Mouse (Mus musculus) spleen, adult 18-20 months (tissue): Measurements from ENCODE around the gene Phox2a.

Experiments
- DNase-seq, 2 experiments: peaks; one replicate each; pipeline ENCODE4 v3.0.0; 2022; ENCODE audit warnings: mixed read lengths in 2 of 2

Gene Phox2a

GRCm38 (mm10) chr7:101837606-101838471 is 19.7 kb downstream of the Phox2a start, which contains the start of gene Inppl1:
Inppl1 (minus strand) TSS chr7:101838229.
- peak; percentile 33 to 60 for DNase-seq

GRCm38 (mm10) chr7:101844186-101844585 is 26.1 kb downstream of the Phox2a start:
- no peak for DNase-seq

DNA sequence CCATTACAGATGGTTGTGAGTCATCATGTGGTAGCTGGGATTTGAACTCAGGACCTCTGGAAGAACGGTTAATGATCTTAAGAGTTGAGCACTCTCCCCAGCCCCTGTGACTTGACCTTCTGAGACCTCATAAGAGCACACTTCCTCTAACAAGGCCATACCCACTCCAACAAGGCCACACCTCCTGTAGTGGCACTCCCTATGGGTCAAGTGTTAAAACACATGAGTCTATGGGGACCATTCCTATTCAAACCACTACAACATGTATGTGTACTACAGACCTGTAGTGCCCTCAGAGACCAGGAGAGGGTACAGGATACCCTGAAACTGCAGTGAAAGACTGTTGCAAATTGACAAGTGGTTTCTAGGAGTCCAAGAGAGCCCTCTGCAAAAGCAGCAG is 29.8 kb downstream of the Phox2a start:
- no peak for DNase-seq

- no peak for DNase-seq
Measured at GRCm38 (mm10) chr7:101851689-101852088, 33.6 kb downstream of the Phox2a start.

DNA sequence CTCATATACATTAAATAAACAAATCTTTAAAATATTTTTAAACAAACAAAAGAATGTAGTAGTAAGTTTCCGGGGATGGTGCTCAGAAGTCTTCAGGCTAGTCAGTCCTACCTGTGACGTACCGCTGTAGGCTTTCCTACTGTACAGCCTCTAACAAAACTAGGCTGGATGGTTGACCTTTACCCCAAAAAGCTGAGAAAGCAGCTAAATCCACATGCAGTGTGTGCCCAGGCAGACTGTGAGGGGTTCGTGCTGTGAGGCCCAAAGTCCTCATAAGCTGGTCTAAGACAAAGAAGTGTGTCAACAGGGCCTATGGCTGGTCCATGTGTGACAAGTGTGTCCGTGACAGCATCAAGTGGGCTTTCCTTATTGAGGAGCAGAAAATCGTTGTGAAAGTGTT is 34.7 kb downstream of the Phox2a start:
- no peak for DNase-seq

GRCm38 (mm10) chr7:101853816-101854215 is 35.7 kb downstream of the Phox2a start:
- no peak for DNase-seq

DNA sequence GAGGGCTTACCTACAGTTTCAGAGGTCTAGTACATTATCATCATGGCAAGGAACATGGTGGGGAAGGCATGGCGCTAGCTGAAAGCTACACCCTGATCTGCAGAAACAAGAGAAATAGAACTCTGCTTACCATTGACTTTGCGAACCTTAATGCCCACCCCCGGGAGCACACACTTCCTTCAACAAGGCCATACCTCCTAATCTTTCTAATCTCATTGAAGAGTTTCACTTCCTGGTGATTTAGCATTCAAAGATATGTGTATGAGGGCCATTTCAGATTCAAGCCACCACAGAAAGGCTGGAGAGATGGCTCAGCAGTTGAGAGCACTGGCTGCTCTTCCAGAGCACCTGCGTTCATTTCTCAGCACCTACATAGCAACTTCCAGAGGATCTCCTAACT is 39.0 kb downstream of the Phox2a start, which contains the start of gene Folr2:
Gene Folr2 (minus strand): TSS at position 101 of the 400 bp plus-strand sequence.
- no peak for DNase-seq

GRCm38 (mm10) chr7:101858362-101858761 is 40.2 kb downstream of the Phox2a start:
- DNase-seq, result peak; percentile 11 to 15

- DNase-seq, result no peak
Measured at GRCm38 (mm10) chr7:101860978-101861377, 42.9 kb downstream of the Phox2a start.

DNA sequence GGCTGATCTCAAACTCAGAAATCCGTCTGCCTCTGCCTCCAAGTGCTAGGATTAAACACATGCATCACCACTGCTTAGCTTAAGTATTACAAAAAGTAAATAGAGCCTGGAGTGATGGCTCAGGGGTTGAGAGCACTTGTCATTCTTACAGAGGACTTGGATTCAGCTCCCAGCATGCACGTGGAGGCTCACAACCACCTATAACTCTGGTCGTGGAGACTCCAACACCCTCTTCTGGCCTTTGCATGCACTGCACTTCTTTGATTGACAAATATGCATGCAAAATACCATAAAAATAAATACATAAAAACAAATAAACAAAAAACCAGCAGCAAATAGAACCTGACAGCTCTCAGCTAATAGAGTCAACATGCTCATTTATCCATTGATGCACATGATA is 44.2 kb downstream of the Phox2a start:
- no peak for DNase-seq

GRCm38 (mm10) chr7:101863415-101863814 is 45.3 kb downstream of the Phox2a start, which contains the start of gene Anapc15:
Anapc15 (plus strand) TSS chr7:101863715.
- DNase-seq, result no peak

DNA sequence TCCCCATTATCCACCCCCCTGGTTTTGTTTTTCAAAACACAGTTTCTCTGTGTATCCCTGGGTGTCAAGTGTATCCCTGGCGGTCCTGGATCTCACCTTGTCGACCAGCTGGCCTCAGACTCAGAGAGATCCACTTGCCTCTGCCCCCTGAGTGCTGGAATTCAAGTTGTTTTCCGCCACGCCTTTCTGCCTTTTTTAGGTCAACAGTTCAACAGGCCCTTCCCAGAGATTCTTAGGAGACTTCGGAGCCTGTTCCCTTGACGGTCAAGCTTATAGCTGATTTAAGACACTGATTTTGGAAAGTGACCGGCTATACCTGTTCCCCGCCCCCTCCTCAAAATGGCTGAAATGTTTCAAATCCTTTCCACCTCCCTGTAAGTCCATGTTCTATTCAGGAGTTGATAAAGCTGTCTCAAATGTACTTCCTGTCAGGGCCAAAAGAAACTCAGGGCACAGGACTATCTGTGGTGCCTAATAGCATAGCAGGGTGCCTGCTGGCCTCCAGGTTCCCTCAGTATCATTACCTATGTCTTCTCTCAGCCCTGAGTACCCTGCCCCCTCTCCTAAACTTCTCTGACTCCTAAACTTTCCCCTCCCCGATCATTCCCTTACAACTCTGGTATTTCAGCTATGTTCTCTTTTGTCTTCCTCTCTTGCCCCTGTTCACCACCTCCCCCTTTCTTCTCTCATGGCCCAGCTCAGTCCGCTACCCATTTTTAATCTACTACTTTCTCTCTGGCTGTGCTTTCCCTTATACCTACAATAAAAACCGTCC is 48.6 kb downstream of the Phox2a start:
- DNase-seq, result no peak

DNA sequence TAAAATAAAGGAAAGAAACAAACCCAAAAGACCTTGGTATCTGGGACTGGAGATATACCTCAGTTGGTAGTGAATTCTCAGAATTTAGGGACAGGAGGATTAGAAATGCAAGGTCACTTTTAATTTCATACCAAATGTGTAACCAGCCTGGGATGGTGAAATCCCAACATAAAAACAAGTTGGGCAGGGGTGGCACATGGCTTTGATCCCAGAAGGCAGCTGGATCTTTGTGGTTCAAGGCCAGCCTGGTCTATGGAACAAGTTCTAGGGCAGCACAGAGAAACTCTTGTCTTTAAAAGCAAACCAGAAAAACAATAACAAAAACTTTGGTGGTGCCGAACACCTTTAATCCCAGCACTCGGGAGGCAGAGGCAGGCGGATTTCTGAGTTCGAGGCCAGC is 49.4 kb downstream of the Phox2a start:
- DNase-seq, result no peak

- no peak for DNase-seq
Measured at GRCm38 (mm10) chr7:101868241-101869162, 50.4 kb downstream of the Phox2a start.

DNA sequence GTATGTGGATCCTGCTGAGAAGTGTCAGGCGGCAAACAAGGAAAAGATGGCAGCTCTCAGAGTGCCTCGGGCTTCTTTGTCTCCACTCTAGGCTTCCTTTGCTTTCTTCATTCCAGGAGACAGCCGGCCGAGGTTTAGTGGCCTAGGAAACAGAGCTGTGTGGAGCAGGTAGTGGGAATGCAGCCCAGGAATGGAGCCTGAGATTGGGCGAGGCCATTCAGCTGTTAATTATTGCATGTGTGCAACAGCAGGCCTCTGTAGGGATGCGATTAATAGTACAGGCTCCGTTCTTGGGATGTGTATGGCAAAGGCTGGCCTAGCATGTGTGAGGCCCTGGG is 51.0 kb downstream of the Phox2a start:
- no peak for DNase-seq

GRCm38 (mm10) chr7:101870629-101871028 is 52.5 kb downstream of the Phox2a start, which contains the start of gene Folr1:
Folr1 (minus strand) TSS chr7:101870788.
- no peak for DNase-seq

GRCm38 (mm10) chr7:101871296-101871695 is 53.2 kb downstream of the Phox2a start:
- DNase-seq, result no peak
